Mouse (Mus musculus): ENCODE results near the gene Smad3. TPM values are rescaled to one million over a fixed set of nuclear protein-coding genes. Genes with fewer than 3 reads are reported as not detected.

Gene Smad3
- polyA plus RNA-seq, 1 experiment, result 30.2 TPM

GRCm38 (mm10) chr9:63754039-63754438 is 3.8 kb downstream of the Smad3 start:
- Histone ChIP-seq H3K36me3 (ENCODE audit: control insufficient read depth, insufficient read depth, low read length) (no peaks in the 10 kb centered on the region), H3K4me3 (ENCODE audit: extremely low read depth, insufficient read depth, insufficient read length) (no peak overlapping the region), H3K27me3 (ENCODE audit: control insufficient read depth, insufficient read depth, low read length) (no peaks in the 10 kb centered on the region), H3K4me1 (ENCODE audit: control insufficient read depth, insufficient read depth, insufficient read length) (peaks cover 18% of the 10 kb centered on the region), H3K27ac (ENCODE audit: insufficient read depth, low read length) (no peak overlapping the region)
- no peak for DNase-seq (ENCODE audit: low read depth in 1 of 2, low spot score in 2 of 2)
- 87% methylated on average over 5 of the region's 5 CpGs for WGBS
- TF ChIP-seq CTCF (IDR thresholded peaks at IDR 0.05; ENCODE audit: extremely low read depth, insufficient read depth, insufficient read length, insufficient replicate concordance) (no peak), POLR2A (IDR thresholded peaks at IDR 0.05; ENCODE audit: low read depth, low read length) (no peak)

- WGBS, result 91% methylated on average over 8 of the region's 8 CpGs
- no peak overlapping the region for H3K4me3 ChIP-seq (ENCODE audit: extremely low read depth, insufficient read depth, insufficient read length)
- TF ChIP-seq CTCF (IDR thresholded peaks at IDR 0.05; ENCODE audit: extremely low read depth, insufficient read depth, insufficient read length, insufficient replicate concordance), result no peak
- no peak for TF ChIP-seq POLR2A (IDR thresholded peaks at IDR 0.05; ENCODE audit: low read depth, low read length)
Observed at GRCm38 (mm10) chr9:63753359-63753758, 4.4 kb downstream of the Smad3 start.

DNA sequence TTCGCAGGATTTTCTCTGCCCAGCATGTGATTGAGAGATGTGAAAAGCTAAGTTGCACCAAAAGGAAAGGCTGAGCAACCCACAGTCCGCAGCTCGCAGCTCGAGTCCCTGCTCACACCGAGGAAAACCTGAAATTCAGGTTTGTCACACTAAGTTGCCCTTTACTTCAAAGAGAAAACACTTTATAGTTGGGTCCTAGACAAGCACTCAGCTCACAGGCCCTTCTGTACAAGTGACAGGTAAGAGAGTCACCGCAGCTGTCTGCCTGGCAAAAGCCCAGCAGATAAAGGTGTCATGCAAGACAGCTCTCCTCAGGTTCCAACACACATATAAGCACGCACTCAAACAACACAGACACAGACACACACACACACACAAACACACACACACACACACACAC is 5.2 kb downstream of the Smad3 start:
- DNase-seq (ENCODE audit: low read depth in 1 of 2, low spot score in 2 of 2), result no peak
- Histone ChIP-seq H3K27me3 (ENCODE audit: control insufficient read depth, insufficient read depth, low read length) (no peaks in the 10 kb centered on the region), H3K36me3 (ENCODE audit: control insufficient read depth, insufficient read depth, low read length) (no peaks in the 10 kb centered on the region), H3K4me1 (ENCODE audit: control insufficient read depth, insufficient read depth, insufficient read length) (peaks cover 22% of the 10 kb centered on the region), H3K4me3 (ENCODE audit: extremely low read depth, insufficient read depth, insufficient read length) (no peak overlapping the region), H3K27ac (ENCODE audit: insufficient read depth, low read length) (no peak overlapping the region)
- TF ChIP-seq CTCF (IDR thresholded peaks at IDR 0.05; ENCODE audit: extremely low read depth, insufficient read depth, insufficient read length, insufficient replicate concordance), result no peak
- 88% methylated on average over 7 of the region's 7 CpGs for WGBS

More at GRCm38 (mm10) chr9:63753359-63753758, 4.4 kb downstream of the Smad3 start:
- H3K4me1 ChIP-seq (ENCODE audit: control insufficient read depth, insufficient read depth, insufficient read length), result peaks cover 19% of the 10 kb centered on the region
- H3K27ac ChIP-seq (ENCODE audit: insufficient read depth, low read length), result no peak overlapping the region
- H3K36me3 ChIP-seq (ENCODE audit: control insufficient read depth, insufficient read depth, low read length), result no peaks in the 10 kb centered on the region
- DNase-seq (ENCODE audit: low read depth in 1 of 2, low spot score in 2 of 2), result no peak
- H3K27me3 ChIP-seq (ENCODE audit: control insufficient read depth, insufficient read depth, low read length), result no peaks in the 10 kb centered on the region

GRCm38 (mm10) chr9:63751325-63751724 is 6.5 kb downstream of the Smad3 start:
- Histone ChIP-seq H3K27me3 (ENCODE audit: control insufficient read depth, insufficient read depth, low read length) (no peaks in the 10 kb centered on the region), H3K4me1 (ENCODE audit: control insufficient read depth, insufficient read depth, insufficient read length) (peaks cover 22% of the 10 kb centered on the region), H3K27ac (ENCODE audit: insufficient read depth, low read length) (no peak overlapping the region), H3K36me3 (ENCODE audit: control insufficient read depth, insufficient read depth, low read length) (no peaks in the 10 kb centered on the region), H3K4me3 (ENCODE audit: extremely low read depth, insufficient read depth, insufficient read length) (no peak overlapping the region)
- TF ChIP-seq POLR2A (IDR thresholded peaks at IDR 0.05; ENCODE audit: low read depth, low read length), result no peak
- TF ChIP-seq CTCF (IDR thresholded peaks at IDR 0.05; ENCODE audit: extremely low read depth, insufficient read depth, insufficient read length, insufficient replicate concordance), result no peak
- WGBS, result 77% methylated on average over 4 of the region's 4 CpGs
- DNase-seq (ENCODE audit: low read depth in 1 of 2, low spot score in 2 of 2), result no peak

- Histone ChIP-seq H3K27ac (ENCODE audit: insufficient read depth, low read length) (no peak overlapping the region), H3K36me3 (ENCODE audit: control insufficient read depth, insufficient read depth, low read length) (no peaks in the 10 kb centered on the region), H3K4me3 (ENCODE audit: extremely low read depth, insufficient read depth, insufficient read length) (no peak overlapping the region), H3K27me3 (ENCODE audit: control insufficient read depth, insufficient read depth, low read length) (no peaks in the 10 kb centered on the region), H3K4me1 (ENCODE audit: control insufficient read depth, insufficient read depth, insufficient read length) (peaks cover 22% of the 10 kb centered on the region)
- TF ChIP-seq CTCF (IDR thresholded peaks at IDR 0.05; ENCODE audit: extremely low read depth, insufficient read depth, insufficient read length, insufficient replicate concordance), result no peak
- TF ChIP-seq POLR2A (IDR thresholded peaks at IDR 0.05; ENCODE audit: low read depth, low read length), result no peak
- 80% methylated on average over 10 of the region's 10 CpGs for WGBS
- no peak for DNase-seq (ENCODE audit: low read depth in 1 of 2, low spot score in 2 of 2)
Observed at GRCm38 (mm10) chr9:63750360-63750974, 7.3 kb downstream of the Smad3 start.

- TF ChIP-seq POLR2A (IDR thresholded peaks at IDR 0.05; ENCODE audit: low read depth, low read length), result no peak
- no peak for TF ChIP-seq CTCF (IDR thresholded peaks at IDR 0.05; ENCODE audit: extremely low read depth, insufficient read depth, insufficient read length, insufficient replicate concordance)
- no peak overlapping the region for H3K27ac ChIP-seq (ENCODE audit: insufficient read depth, low read length)
- H3K36me3 ChIP-seq (ENCODE audit: control insufficient read depth, insufficient read depth, low read length), result no peaks in the 10 kb centered on the region
- WGBS, result 9% methylated on average over 15 of the region's 15 CpGs
- H3K4me3 ChIP-seq (ENCODE audit: extremely low read depth, insufficient read depth, insufficient read length), result no peak overlapping the region
- no peaks in the 10 kb centered on the region for H3K27me3 ChIP-seq (ENCODE audit: control insufficient read depth, insufficient read depth, low read length)
- DNase-seq (ENCODE audit: low read depth in 1 of 2, low spot score in 2 of 2), result no peak
- H3K4me1 ChIP-seq (ENCODE audit: control insufficient read depth, insufficient read depth, insufficient read length), result peaks cover 17% of the 10 kb centered on the region
Observed at GRCm38 (mm10) chr9:63749296-63749915, 8.4 kb downstream of the Smad3 start.

DNA sequence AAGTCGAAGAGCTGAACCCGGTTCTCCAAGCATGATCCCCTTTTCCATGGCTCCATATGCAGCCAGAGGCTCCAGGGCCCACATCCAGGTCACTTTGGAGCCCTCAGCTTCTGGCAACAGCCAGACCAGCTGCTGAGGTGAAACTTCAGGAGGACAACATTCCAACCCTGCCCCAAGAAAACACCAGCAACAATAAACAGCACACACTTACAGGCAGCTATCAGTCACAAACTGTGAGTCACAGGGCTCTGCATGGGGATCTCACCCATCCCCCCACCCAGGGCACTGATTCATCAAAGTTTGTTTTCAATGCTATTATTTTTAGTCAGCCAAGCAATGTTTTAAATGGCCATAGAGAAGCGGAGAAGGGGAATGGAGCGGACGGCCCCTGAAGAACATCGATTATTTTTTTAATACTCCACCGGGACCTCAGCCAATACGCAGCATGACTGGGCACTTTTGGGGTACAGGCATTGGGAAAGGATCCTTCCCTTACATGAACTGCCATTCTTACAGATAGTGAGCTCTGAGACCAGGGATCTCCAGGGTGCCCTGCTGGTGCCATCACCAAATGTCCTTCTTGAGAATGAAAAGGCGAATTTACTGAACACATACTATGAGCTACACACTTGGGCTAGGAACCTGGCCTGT is 10.0 kb downstream of the Smad3 start:
- no peak overlapping the region for H3K27ac ChIP-seq (ENCODE audit: insufficient read depth, low read length)

More for the DNA sequence above, 10.0 kb downstream of the Smad3 start:
- no peak for DNase-seq (ENCODE audit: low read depth in 1 of 2, low spot score in 2 of 2)
- H3K36me3 ChIP-seq (ENCODE audit: control insufficient read depth, insufficient read depth, low read length), result no peaks in the 10 kb centered on the region
- TF ChIP-seq POLR2A (IDR thresholded peaks at IDR 0.05; ENCODE audit: low read depth, low read length), result no peak
- no peak for TF ChIP-seq CTCF (IDR thresholded peaks at IDR 0.05; ENCODE audit: extremely low read depth, insufficient read depth, insufficient read length, insufficient replicate concordance)
- no peaks in the 10 kb centered on the region for H3K27me3 ChIP-seq (ENCODE audit: control insufficient read depth, insufficient read depth, low read length)
- no peak overlapping the region for H3K4me3 ChIP-seq (ENCODE audit: extremely low read depth, insufficient read depth, insufficient read length)
- peaks cover 18% of the 10 kb centered on the region for H3K4me1 ChIP-seq (ENCODE audit: control insufficient read depth, insufficient read depth, insufficient read length)
- 82% methylated on average over 9 of the region's 9 CpGs for WGBS

Measured in spleen, adult 2 months (tissue).